Mouse (Mus musculus) olfactory bulb, adult 2 months (tissue): ENCODE measurements around the gene Olfr1382. TPM values are rescaled to one million over a fixed set of nuclear protein-coding genes. Genes with fewer than 3 reads are reported as not detected.

Experiments used
- polyA plus RNA-seq: library from polyadenylated mRNA; stranded (reverse); fragments of >200 nt; gene quantifications from 2 replicates; pipeline ENCODE4 v1.2.4, GENCODE M21; 2012; ENCODE audit warnings: low replicate concordance; ENCODE audit not compliant: missing spikeins, insufficient read depth, insufficient read length

Olfr1382 gene
- polyA plus RNA-seq, 1 experiment: not detected

Other genes with a start within 250 kb of the Olfr1382 start
- not detected in 2 replicates for gene Olfr1393, start 249.9 kb upstream of the Olfr1382 start, polyA plus RNA-seq
- gene Olfr1392, start 243.0 kb upstream of the Olfr1382 start, polyA plus RNA-seq: not detected in 2 replicates
- gene Olfr10, start 223.5 kb upstream of the Olfr1382 start, polyA plus RNA-seq: not detected in 2 replicates
- not detected in 2 replicates for gene Olfr1391, start 205.5 kb upstream of the Olfr1382 start, polyA plus RNA-seq
- gene Olfr1390, start 193.1 kb upstream of the Olfr1382 start, polyA plus RNA-seq: not detected in 2 replicates
- gene Olfr1389, start 105.2 kb upstream of the Olfr1382 start, polyA plus RNA-seq: not detected in 2 replicates
- not detected in 2 replicates for gene Olfr1388, start 91.6 kb upstream of the Olfr1382 start, polyA plus RNA-seq
- not detected in 2 replicates for gene Olfr1387, start 72.9 kb upstream of the Olfr1382 start, polyA plus RNA-seq
- not detected in 2 replicates for gene Olfr1386, start 63.2 kb upstream of the Olfr1382 start, polyA plus RNA-seq
- not detected in 2 replicates for gene Olfr1385, start 39.2 kb upstream of the Olfr1382 start, polyA plus RNA-seq
- gene Olfr1384, start 21.5 kb upstream of the Olfr1382 start, polyA plus RNA-seq: not detected in 2 replicates
- gene Olfr1383, start 8.6 kb upstream of the Olfr1382 start, polyA plus RNA-seq: not detected in 2 replicates
- gene Olfr1381, start 15.2 kb downstream of the Olfr1382 start, polyA plus RNA-seq: not detected in 2 replicates
- not detected in 2 replicates for gene Olfr1380, start 28.6 kb downstream of the Olfr1382 start, polyA plus RNA-seq
- gene Flt4, start 81.0 kb downstream of the Olfr1382 start, polyA plus RNA-seq: not detected in 2 replicates
- not detected in 2 replicates for gene Scgb3a1, start 135.4 kb downstream of the Olfr1382 start, polyA plus RNA-seq
- gene Cnot6, start 184.5 kb downstream of the Olfr1382 start, polyA plus RNA-seq: 133 and 186 TPM in 2 replicates